ENCODE assay signal across 8 mouse cellular contexts in the genomic region with DNA sequence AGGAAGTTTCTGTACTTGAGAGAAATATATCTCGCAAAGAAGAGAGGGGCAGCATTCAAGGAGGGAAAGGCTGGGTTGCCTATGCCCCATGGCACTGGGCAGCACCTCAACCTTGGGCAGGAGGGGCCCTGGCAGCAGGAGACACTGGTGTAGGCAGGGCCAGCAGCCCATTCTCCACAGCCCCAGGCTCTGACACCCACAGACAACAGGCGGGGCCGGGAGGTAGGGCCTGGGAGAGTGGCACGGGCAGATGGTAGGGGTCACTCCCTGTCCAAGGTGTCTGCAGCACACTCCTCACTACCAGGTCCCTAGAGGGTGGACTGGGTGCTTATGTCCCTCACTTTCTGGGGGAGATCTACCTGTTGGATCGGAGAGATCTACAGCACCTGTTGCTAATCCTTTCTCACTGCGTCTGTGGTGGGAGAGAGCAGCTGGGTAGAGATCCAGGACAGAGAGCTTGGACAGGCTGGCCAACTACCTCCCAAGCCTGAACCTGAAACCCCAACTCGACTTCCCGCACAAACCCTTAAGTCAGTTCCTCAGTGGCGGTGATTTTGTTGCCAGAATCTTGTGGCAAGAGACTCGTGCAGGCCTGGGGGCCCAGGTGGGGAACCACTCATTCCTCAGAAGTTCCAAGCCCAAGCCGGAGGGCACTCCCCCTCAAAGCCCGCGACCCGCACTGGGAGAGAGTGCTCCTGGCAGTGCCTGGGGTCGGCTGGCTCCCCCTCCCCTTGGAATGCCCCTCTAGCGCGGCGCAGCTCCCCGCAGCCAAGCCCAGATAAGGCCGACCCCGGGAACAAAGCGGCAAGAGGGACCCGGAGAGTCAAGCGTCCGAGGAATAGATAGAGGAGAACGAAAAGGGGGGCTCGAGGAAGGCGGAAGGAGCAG. TPM values are rescaled to one million over a fixed set of nuclear protein-coding genes. Genes with fewer than 3 reads are reported as not detected.
DNase-seq lines count a peak whose midpoint lies in the region; ATAC-seq and TF ChIP-seq lines count a peak whose summit lies in the region.

No protein-coding gene starts in this region.

- H3K4me1 ChIP-seq in lung, embryonic 14.5 days (ENCODE audit: insufficient read depth): peaks cover 38% of the 10 kb centered on the region
- peaks cover 48% of the 10 kb centered on the region for H3K4me1 ChIP-seq in kidney, postnatal 0 days (replicated peaks; ENCODE audit: insufficient read depth, low read length)
- peaks cover 43% of the 10 kb centered on the region for H3K4me1 ChIP-seq in midbrain, embryonic 14.5 days (ENCODE audit: control insufficient read depth, insufficient read depth, low read length)

- H3K36me3 ChIP-seq in lung, embryonic 14.5 days (ENCODE audit: insufficient read depth): peaks cover 25% of the 10 kb centered on the region
- H3K36me3 ChIP-seq in kidney, postnatal 0 days (ENCODE audit: insufficient read depth, low read length): 0 out of 2 replicates have a peak, but pooled peaks cover 4% of the 10 kb centered on the region
- H3K36me3 ChIP-seq in midbrain, embryonic 14.5 days (ENCODE audit: control insufficient read depth, insufficient read depth, low read length): peaks cover 13% of the 10 kb centered on the region; the same call in 1 of the 2 replicates

- no peaks in the 10 kb centered on the region for H3K9me3 ChIP-seq in lung, embryonic 14.5 days (ENCODE audit: low read depth, low read length)
- H3K9me3 ChIP-seq in kidney, postnatal 0 days (replicated peaks; ENCODE audit: low read length): no peaks in the 10 kb centered on the region
- no peaks in the 10 kb centered on the region for H3K9me3 ChIP-seq in midbrain, embryonic 14.5 days (ENCODE audit: control insufficient read depth, low read length)

- DNase-seq in lung, embryonic 14.5 days: peak; percentile 49
- no peak for DNase-seq in lung, postnatal 14 days
- DNase-seq in adrenal gland, postnatal 36 days: peak; percentile 59 to 67
- peak; percentile 51 for DNase-seq in forelimb bud, embryonic 11.5 days (ENCODE audit: low read depth, low spot score)
- no peak for DNase-seq in kidney, postnatal 0 days (ENCODE audit: low spot score)
- DNase-seq in midbrain, embryonic 14.5 days: peak; percentile 58
- no peak for DNase-seq in right cerebral cortex, postnatal 10 days (ENCODE audit: low spot score in 2 of 2)

- WGBS in lung, embryonic 14.5 days: 4% methylated on average over 28 of the region's 28 CpGs
- 6% methylated on average over 28 of the region's 28 CpGs for WGBS in kidney, postnatal 0 days
- 4% methylated on average over 28 of the region's 28 CpGs for WGBS in midbrain, embryonic 14.5 days

- peak overlapping the region; percentile 86 for H3K4me3 ChIP-seq in lung, embryonic 14.5 days (ENCODE audit: low read depth, low read length)
- peak overlapping the region; percentile 79 for H3K4me3 ChIP-seq in kidney, postnatal 0 days (replicated peaks; ENCODE audit: low read depth, low read length)
- peak overlapping the region; percentile 94 for H3K4me3 ChIP-seq in midbrain, embryonic 14.5 days (replicated peaks; ENCODE audit: low read depth, low read length)

- ATAC-seq in lung, embryonic 14.5 days (ENCODE audit: insufficient read depth): peak; percentile 8; the same call in 1 of the 2 replicates
- ATAC-seq in kidney, postnatal 0 days (replicated peaks; ENCODE audit: low FRiP score, low read depth): peak; percentile 3; the same call in 1 of the 2 replicates
- peak; percentile 3; the same call in 1 of the 2 replicates for ATAC-seq in midbrain, embryonic 14.5 days (ENCODE audit: low FRiP score, low TSS enrichment)
- ATAC-seq in megakaryocyte-erythroid progenitor cell, adult 5-6 weeks (replicated peaks; ENCODE audit: low FRiP score, low TSS enrichment, poor library complexity, severe bottlenecking): no peak

- H3K9ac ChIP-seq in lung, embryonic 14.5 days: peak overlapping the region; percentile 86
- peak overlapping the region; percentile 74 for H3K9ac ChIP-seq in kidney, postnatal 0 days (ENCODE audit: low read depth, low read length)
- peak overlapping the region; percentile 66 for H3K9ac ChIP-seq in midbrain, embryonic 14.5 days (replicated peaks; ENCODE audit: low read length)

- no peak for TF ChIP-seq CTCF in lung, embryonic 14.5 days (IDR thresholded peaks at IDR 0.05; ENCODE audit: low read depth)
- no peak for TF ChIP-seq CTCF in kidney, postnatal 0 days (IDR thresholded peaks at IDR 0.05; ENCODE audit: low read depth)

- peak overlapping the region; percentile 95 for H3K4me2 ChIP-seq in lung, embryonic 14.5 days
- H3K4me2 ChIP-seq in kidney, postnatal 0 days (ENCODE audit: low read length): peak overlapping the region; percentile 93
- peak overlapping the region; percentile 75 for H3K4me2 ChIP-seq in midbrain, embryonic 14.5 days (ENCODE audit: low read length)

- H3K27me3 ChIP-seq in lung, embryonic 14.5 days (ENCODE audit: insufficient read depth, low read length): no peaks in the 10 kb centered on the region
- no peaks in the 10 kb centered on the region for H3K27me3 ChIP-seq in kidney, postnatal 0 days (ENCODE audit: insufficient read depth, low read length)
- no peaks in the 10 kb centered on the region for H3K27me3 ChIP-seq in midbrain, embryonic 14.5 days (ENCODE audit: control insufficient read depth, insufficient read depth, low read length)

- H3K27ac ChIP-seq in lung, embryonic 14.5 days (ENCODE audit: low read depth): peak overlapping the region; percentile 87
- H3K27ac ChIP-seq in kidney, postnatal 0 days: peak overlapping the region; percentile 79
- peak overlapping the region; percentile 60 for H3K27ac ChIP-seq in midbrain, embryonic 14.5 days (replicated peaks; ENCODE audit: low read depth, low read length)

RNA-seq across cellular contexts. Expression of a gene that starts 0.7 kb away (rescaled TPM):
- 21.0 and 23.0 TPM in 2 replicates for polyA plus RNA-seq in lung, embryonic 14.5 days (2014; fragmentation: Nextera tagmentation; extraction: Ambion mirVana)
- total RNA-seq in adrenal gland, postnatal 36 days (2021): 10 to 100 TPM; 58.9 to 72.9 TPM
- 14.2 and 14.4 TPM in 2 replicates for polyA plus RNA-seq in kidney, postnatal 0 days (2015; fragmentation: Nextera tagmentation; extraction: Ambion mirVana)
- polyA plus RNA-seq in midbrain, embryonic 14.5 days (2014; fragmentation: Nextera tagmentation; extraction: Ambion mirVana): 8.4 and 9.8 TPM in 2 replicates
- total RNA-seq in megakaryocyte-erythroid progenitor cell, adult 5-6 weeks (2014; fragmentation: Nextera tagmentation): 9.5 and 9.8 TPM in 2 replicates
- 1.4 and 3.7 TPM in 2 replicates for total RNA-seq in megakaryocyte-erythroid progenitor cell, adult 5-6 weeks (2017)

RNA-seq across cellular contexts. Expression of a gene that starts 1.7 kb away (rescaled TPM):
- polyA plus RNA-seq in lung, embryonic 14.5 days (2014; fragmentation: Nextera tagmentation; extraction: Ambion mirVana): 31.5 and 35.0 TPM in 2 replicates
- 10 to 100 TPM; 17.1 to 21.4 TPM for total RNA-seq in adrenal gland, postnatal 36 days (2021)
- polyA plus RNA-seq in kidney, postnatal 0 days (2015; fragmentation: Nextera tagmentation; extraction: Ambion mirVana): 34.7 and 36.2 TPM in 2 replicates
- polyA plus RNA-seq in midbrain, embryonic 14.5 days (2014; fragmentation: Nextera tagmentation; extraction: Ambion mirVana): 17.2 and 20.5 TPM in 2 replicates
- total RNA-seq in megakaryocyte-erythroid progenitor cell, adult 5-6 weeks (2014; fragmentation: Nextera tagmentation): 20.4 and 32.6 TPM in 2 replicates
- 16.8 and 17.1 TPM in 2 replicates for total RNA-seq in megakaryocyte-erythroid progenitor cell, adult 5-6 weeks (2017)

RNA-seq across cellular contexts. Expression of a gene that starts 11.1 kb away (rescaled TPM):
- polyA plus RNA-seq in lung, embryonic 14.5 days (2014; fragmentation: Nextera tagmentation; extraction: Ambion mirVana): 28.8 and 31.9 TPM in 2 replicates
- total RNA-seq in adrenal gland, postnatal 36 days (2021): 10 to 100 TPM in 1 of 2 experiments, 1 to 10 TPM in 1; 4.9 to 10.9 TPM
- 54.5 and 61.2 TPM in 2 replicates for polyA plus RNA-seq in kidney, postnatal 0 days (2015; fragmentation: Nextera tagmentation; extraction: Ambion mirVana)
- 0.55 and 0.63 TPM in 2 replicates for polyA plus RNA-seq in midbrain, embryonic 14.5 days (2014; fragmentation: Nextera tagmentation; extraction: Ambion mirVana)
- 8.9 and 12.7 TPM in 2 replicates for total RNA-seq in megakaryocyte-erythroid progenitor cell, adult 5-6 weeks (2014; fragmentation: Nextera tagmentation)
- 4.0 and 8.0 TPM in 2 replicates for total RNA-seq in megakaryocyte-erythroid progenitor cell, adult 5-6 weeks (2017)

RNA-seq across cellular contexts. Expression of a gene that starts 45.4 kb away (rescaled TPM):
- polyA plus RNA-seq in lung, embryonic 14.5 days (2014; fragmentation: Nextera tagmentation; extraction: Ambion mirVana): 0.12 and 0.28 TPM in 2 replicates
- under 1 TPM; 0.20 TPM for total RNA-seq in adrenal gland, postnatal 36 days (2021)
- 16.5 and 17.6 TPM in 2 replicates for polyA plus RNA-seq in kidney, postnatal 0 days (2015; fragmentation: Nextera tagmentation; extraction: Ambion mirVana)
- polyA plus RNA-seq in midbrain, embryonic 14.5 days (2014; fragmentation: Nextera tagmentation; extraction: Ambion mirVana): 0.15 TPM in 1 of 2 replicates, not detected in the other
- total RNA-seq in megakaryocyte-erythroid progenitor cell, adult 5-6 weeks (2014; fragmentation: Nextera tagmentation): 0.11 TPM in 1 of 2 replicates, not detected in the other
- total RNA-seq in megakaryocyte-erythroid progenitor cell, adult 5-6 weeks (2017): 0.69 TPM in 1 of 2 replicates, not detected in the other

RNA-seq across cellular contexts. Expression of a gene that starts 47.5 kb away (rescaled TPM):
- polyA plus RNA-seq in lung, embryonic 14.5 days (2014; fragmentation: Nextera tagmentation; extraction: Ambion mirVana): 18.5 and 20.9 TPM in 2 replicates
- total RNA-seq in adrenal gland, postnatal 36 days (2021): 10 to 100 TPM; 74.6 to 95.5 TPM
- polyA plus RNA-seq in kidney, postnatal 0 days (2015; fragmentation: Nextera tagmentation; extraction: Ambion mirVana): 19.6 TPM in 2 replicates
- 15.2 and 20.9 TPM in 2 replicates for polyA plus RNA-seq in midbrain, embryonic 14.5 days (2014; fragmentation: Nextera tagmentation; extraction: Ambion mirVana)
- total RNA-seq in megakaryocyte-erythroid progenitor cell, adult 5-6 weeks (2014; fragmentation: Nextera tagmentation): 29.0 and 44.6 TPM in 2 replicates
- 15.1 and 31.5 TPM in 2 replicates for total RNA-seq in megakaryocyte-erythroid progenitor cell, adult 5-6 weeks (2017)

Comparison
In these comparisons a context has a peak if more than half of its experiments do, and no peak if none do; other contexts are left out.
1. DNase-seq: peak in lung, embryonic 14.5 days (single experiment), adrenal gland, postnatal 36 days (2 of 2), forelimb bud, embryonic 11.5 days (single experiment) and midbrain, embryonic 14.5 days (single experiment); none in lung, postnatal 14 days (single experiment), kidney, postnatal 0 days (single experiment) and right cerebral cortex, postnatal 10 days (0 of 2).
2. RNA of a gene that starts 11.1 kb away (polyA plus RNA-seq): 54.5 to 61.2 TPM in kidney, postnatal 0 days and 28.8 to 31.9 TPM in lung, embryonic 14.5 days; 0.55 to 0.63 TPM in midbrain, embryonic 14.5 days; every median in the first group is over 10 times any median in the second.
3. Peak in every context shown above with its lines, with median percentiles within 50 percentile points of each other: H3K27ac ChIP-seq, H3K4me2 ChIP-seq, H3K4me3 ChIP-seq and H3K9ac ChIP-seq.